10 mouse cellular contexts compared by ENCODE assay signal in the genomic region with DNA sequence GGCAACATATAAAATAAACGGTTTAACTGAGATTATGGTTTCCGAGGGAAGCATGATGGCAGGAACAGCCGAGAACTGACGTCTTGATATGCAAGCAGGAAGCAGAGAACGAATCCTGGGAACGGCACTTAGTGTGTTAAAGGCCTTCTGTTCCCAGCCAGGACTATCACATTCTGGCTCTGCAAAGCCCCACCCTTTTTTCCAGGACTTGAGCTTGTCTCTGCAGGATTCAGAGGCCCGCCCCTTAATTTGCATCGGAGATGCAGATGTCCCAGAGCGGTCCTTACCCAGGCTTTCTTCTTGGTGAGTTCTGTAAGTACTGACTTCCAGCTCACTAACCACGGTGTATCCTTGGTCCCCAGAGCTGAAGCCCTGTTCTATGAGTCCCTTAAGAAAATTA. TPM values are rescaled to one million over a fixed set of nuclear protein-coding genes. Genes with fewer than 3 reads are reported as not detected.
DNase-seq lines count a peak whose midpoint lies in the region; ATAC-seq and TF ChIP-seq lines count a peak whose summit lies in the region.
"Had no signal": no experiment of that assay in that cellular context is flagged by ENCODE, and none has a peak within 500 bp of the region (broad histone marks: within the 10 kb centered on the region; RNA-seq: fewer than 3 reads in every experiment).

No protein-coding gene starts in this region.

- ATAC-seq in heart, embryonic 12.5 days (ENCODE audit: insufficient number of reproducible peaks, low FRiP score), result no peak
- ATAC-seq in forebrain, embryonic 13.5 days, result peak; percentile 50; the same call in 1 of the 2 replicates
- no peak for ATAC-seq in frontal cortex, adult (ENCODE audit: low TSS enrichment)

- in situ Hi-C loops in ES-E14 (cut with MboI; ENCODE audit: low sequenced_read_pairs in 2 of 2, unreplicated experiment in 2 of 2), result no loop called here

- no peaks in the 10 kb centered on the region for H3K9me3 ChIP-seq in heart, embryonic 12.5 days (replicated peaks)
- H3K9me3 ChIP-seq in ES-E14 (ENCODE audit: control insufficient read depth, insufficient read depth, low read depth, low read length), result no peaks in the 10 kb centered on the region
- H3K9me3 ChIP-seq in forebrain, embryonic 13.5 days (replicated peaks), result no peaks in the 10 kb centered on the region

- no peaks in the 10 kb centered on the region for H3K4me1 ChIP-seq in heart, embryonic 12.5 days (replicated peaks)
- H3K4me1 ChIP-seq in ES-E14 (ENCODE audit: control insufficient read depth in 2 of 2, insufficient read depth in 2 of 2, low read length in 2 of 2, poor library complexity in 1 of 2), result no peaks in the 10 kb centered on the region
- H3K4me1 ChIP-seq in forebrain, embryonic 13.5 days, result 0 out of 2 replicates have a peak, but pooled peaks cover 5% of the 10 kb centered on the region

- no peaks in the 10 kb centered on the region for H3K27me3 ChIP-seq in heart, embryonic 12.5 days (replicated peaks)
- no peaks in the 10 kb centered on the region for H3K27me3 ChIP-seq in forebrain, embryonic 13.5 days

- no peaks in the 10 kb centered on the region for H3K36me3 ChIP-seq in heart, embryonic 12.5 days
- no peaks in the 10 kb centered on the region for H3K36me3 ChIP-seq in ES-E14 (ENCODE audit: control insufficient read depth, insufficient read depth, low read length, poor library complexity, severe bottlenecking)
- no peaks in the 10 kb centered on the region for H3K36me3 ChIP-seq in forebrain, embryonic 13.5 days (ENCODE audit: poor library complexity, severe bottlenecking)

- no peak overlapping the region for H3K4me3 ChIP-seq in heart, embryonic 12.5 days
- H3K4me3 ChIP-seq in ES-E14 (ENCODE audit: insufficient read depth in 1 of 2, low read depth in 1 of 2, low read length in 2 of 2, poor library complexity in 1 of 2, severe bottlenecking in 1 of 2), result no peak overlapping the region
- H3K4me3 ChIP-seq in forebrain, embryonic 13.5 days, result no peak overlapping the region

- no peak overlapping the region for H3K9ac ChIP-seq in heart, embryonic 12.5 days
- no peak overlapping the region for H3K9ac ChIP-seq in ES-E14 (ENCODE audit: insufficient read depth, low read depth, low read length, poor library complexity, severe bottlenecking)
- H3K9ac ChIP-seq in forebrain, embryonic 13.5 days, result no peak overlapping the region

- DNase-seq in heart, postnatal 4 days, result no peak
- DNase-seq in ES-E14 (ENCODE audit: low read depth, low spot score), result peak; percentile 56
- DNase-seq in mesoderm, embryonic 11.5 days (ENCODE audit: low read depth, low spot score), result peak; percentile 43
- DNase-seq in frontal cortex, postnatal 14 days (ENCODE audit: low spot score in 2 of 2), result no peak
- no peak for DNase-seq in layer of hippocampus, adult 8-10 months (ENCODE audit: low spot score in 2 of 2)
- DNase-seq: adrenal gland, adult 2 months; layer of hippocampus, postnatal 36 days had no signal

- WGBS in heart, embryonic 12.5 days, result 3% methylated on average over 10 of the region's 10 CpGs
- WGBS in forebrain, embryonic 13.5 days, result 9% methylated on average over 10 of the region's 10 CpGs

- H3K27ac ChIP-seq in heart, embryonic 12.5 days (ENCODE audit: poor library complexity, severe bottlenecking), result no peak overlapping the region
- no peak overlapping the region for H3K27ac ChIP-seq in ES-E14 (ENCODE audit: insufficient read depth, low read depth, low read length, poor library complexity, severe bottlenecking)
- no peak overlapping the region for H3K27ac ChIP-seq in forebrain, embryonic 13.5 days

- H3K4me2 ChIP-seq in heart, embryonic 12.5 days, result peak overlapping the region; percentile 45
- peak overlapping the region; percentile 36 for H3K4me2 ChIP-seq in forebrain, embryonic 13.5 days

TF ChIP-seq in ES-E14, 5 proteins besides CTCF, POLR2A, EP300 and RAD21:
- TF ChIP-seq CHD2 (IDR thresholded peaks at IDR 0.05; ENCODE audit: low read depth, low read length) (no peak), MAFK (IDR thresholded peaks at IDR 0.05; ENCODE audit: insufficient read depth, low read depth, low read length) (no peak), ZC3H11A (IDR thresholded peaks at IDR 0.05; ENCODE audit: borderline replicate concordance, low read depth, low read length) (no peak), ZNF384 (IDR thresholded peaks at IDR 0.05; ENCODE audit: low read depth, low read length) (no peak), HCFC1 (IDR thresholded peaks at IDR 0.05; ENCODE audit: borderline replicate concordance, insufficient read depth, low read length) (no peak)
TF ChIP-seq in ES-E14: peak in this region for 0.

RNA-seq across cellular contexts. Expression of gene Rab23, which starts 4.9 kb away (rescaled TPM):
- polyA plus RNA-seq in heart, embryonic 12.5 days (2016; fragmentation: Nextera tagmentation; extraction: Ambion mirVana), result 14.7 and 18.9 TPM in 2 replicates
- 10 to 100 TPM; 19.0 to 19.6 TPM for total RNA-seq in heart, postnatal 4 days (2021)
- total RNA-seq in ES-E14 (2012; rRNA removed), result 20.6 and 20.7 TPM in 2 replicates
- polyA plus RNA-seq in forebrain, embryonic 13.5 days (2015; fragmentation: Nextera tagmentation; extraction: Ambion mirVana), result 28.4 and 31.9 TPM in 2 replicates
- 10 to 100 TPM; 28.1 to 35.6 (median 33.3) TPM for total RNA-seq in layer of hippocampus, adult 8-10 months (2022)

RNA-seq across cellular contexts. Expression of gene Bag2, which starts 42.8 kb away (rescaled TPM):
- polyA plus RNA-seq in heart, embryonic 12.5 days (2016; fragmentation: Nextera tagmentation; extraction: Ambion mirVana), result 80.2 and 83.1 TPM in 2 replicates
- total RNA-seq in heart, postnatal 4 days (2021), result 10 to 100 TPM; 62.7 to 67.7 TPM
- total RNA-seq in ES-E14 (2012; rRNA removed), result 5.2 and 14.8 TPM in 2 replicates
- 25.0 and 25.4 TPM in 2 replicates for polyA plus RNA-seq in forebrain, embryonic 13.5 days (2015; fragmentation: Nextera tagmentation; extraction: Ambion mirVana)
- total RNA-seq in layer of hippocampus, adult 8-10 months (2022), result 10 to 100 TPM in 2 of 4 experiments, 1 to 10 TPM in 2; 8.5 to 10.5 (median 9.5) TPM

RNA-seq across cellular contexts. Expression of gene Prim2, which starts 45.2 kb away (rescaled TPM):
- polyA plus RNA-seq in heart, embryonic 12.5 days (2016; fragmentation: Nextera tagmentation; extraction: Ambion mirVana), result 20.9 and 22.3 TPM in 2 replicates
- total RNA-seq in heart, postnatal 4 days (2021), result 10 to 100 TPM; 10.1 to 10.6 TPM
- 34.7 and 39.0 TPM in 2 replicates for total RNA-seq in ES-E14 (2012; rRNA removed)
- 47.8 and 48.0 TPM in 2 replicates for polyA plus RNA-seq in forebrain, embryonic 13.5 days (2015; fragmentation: Nextera tagmentation; extraction: Ambion mirVana)
- 1 to 10 TPM; 5.0 to 7.4 (median 6.9) TPM for total RNA-seq in layer of hippocampus, adult 8-10 months (2022)

Comparison
In these comparisons a context has a peak if more than half of its experiments do, and no peak if none do; other contexts are left out.
1. DNase-seq: peak in ES-E14 (single experiment) and mesoderm, embryonic 11.5 days (single experiment); none in heart, postnatal 4 days (single experiment), frontal cortex, postnatal 14 days (0 of 2) and layer of hippocampus, adult 8-10 months (0 of 2).